Mouse (Mus musculus) liver, postnatal 0 days (tissue): ENCODE measurements around the gene Osbpl3. TPM values are rescaled to one million over a fixed set of nuclear protein-coding genes. Genes with fewer than 3 reads are reported as not detected.

Experiments
- ATAC-seq: fragments of 200-750 bp; cut with Nextera tagmentation; 2 replicates; pipeline ENCODE4 v1.8.0; 2017; ENCODE audit warnings: mild to moderate bottlenecking, moderate library complexity
- DNase-seq: peaks from one replicate; pipeline ENCODE4 v3.0.0-alpha.2; 2016
- H3K27ac ChIP-seq: fragments of 300-500 bp; sonication (generic); 2 replicates; pipeline ENCODE4 v1.5.1; 2014; ENCODE audit warnings: antibody characterized with exemption, moderate library complexity, mild to moderate bottlenecking, low read depth
- H3K27me3 ChIP-seq: fragments of 300-500 bp; sonication (generic); 2 replicates; pipeline ENCODE4 v1.6.1; 2014; ENCODE audit warnings: low read length, control low read depth, mixed read lengths; ENCODE audit not compliant: insufficient read depth
- H3K36me3 ChIP-seq: fragments of 300-500 bp; sonication (generic); replicated peaks from 2 replicates; pipeline ENCODE4 v1.6.1; 2014; ENCODE audit warnings: mild to moderate bottlenecking, control low read depth, low read length, moderate library complexity, mixed read lengths; ENCODE audit not compliant: insufficient read depth
- H3K4me1 ChIP-seq: fragments of 300-500 bp; sonication (generic); 2 replicates; pipeline ENCODE4 v1.6.1; 2014; ENCODE audit warnings: antibody characterized with exemption, mild to moderate bottlenecking, control low read depth; ENCODE audit not compliant: insufficient read depth
- H3K4me2 ChIP-seq: fragments of 300-500 bp; sonication (generic); 2 replicates; pipeline ENCODE4 v1.6.1; 2014; ENCODE audit warnings: low read depth, mild to moderate bottlenecking, low read length, moderate library complexity, mixed read lengths
- H3K4me3 ChIP-seq: fragments of 300-500 bp; sonication (generic); 2 replicates; pipeline ENCODE4 v1.5.1; 2014; ENCODE audit warnings: low read depth, low read length
- H3K9ac ChIP-seq: fragments of 300-500 bp; sonication (generic); replicated peaks from 2 replicates; pipeline ENCODE4 v1.6.1; 2014; ENCODE audit warnings: mild to moderate bottlenecking, moderate library complexity
- H3K9me3 ChIP-seq: fragments of 300-500 bp; sonication (generic); 2 replicates; pipeline ENCODE4 v1.6.1; 2016; ENCODE audit warnings: mild to moderate bottlenecking, control low read depth, low read length, mixed read lengths
- CTCF ChIP-seq: sonication (generic); IDR thresholded peaks from 2 replicates; pipeline ENCODE4 v1.5.1; 2016; ENCODE audit warnings: antibody characterized with exemption, low read depth
- EP300 ChIP-seq: IDR thresholded peaks from 2 replicates; pipeline ENCODE4 v1.6.1; 2016; ENCODE audit warnings: antibody characterized with exemption, low read depth, mild to moderate bottlenecking
- WGBS: fragments of 180-500 bp; shearing (Covaris S2); extraction: QIAGEN DNeasy Blood & Tissue Kit; methylation state at CpG from one replicate; pipeline ENCODE4 v1.1.7; 2014; ENCODE audit not compliant: insufficient replicate concordance; 5-methylcytosine and 5-hydroxymethylcytosine counted together
- polyA plus RNA-seq: library from polyadenylated mRNA; unstranded; fragments of >200 nt; fragmentation: Nextera tagmentation; extraction: Ambion mirVana; gene quantifications from 2 replicates; pipeline ENCODE4 v1.2.1, GENCODE M21; 2015

The Osbpl3 gene
- polyA plus RNA-seq, 1 experiment from 2014 or later: 0.96 TPM

GRCm38 (mm10) chr6:50490519-50490918, 34.5 kb upstream of the Osbpl3 start:
- ATAC-seq (no peak), DNase-seq (no peak)
- H3K4me3 ChIP-seq: no peak overlapping the region
- H3K27ac ChIP-seq: no peak overlapping the region
- 76% methylated on average over 2 of the region's 2 CpGs for WGBS
- no peaks in the 10 kb centered on the region for H3K36me3 ChIP-seq
- H3K9ac ChIP-seq: no peak overlapping the region
- no peaks in the 10 kb centered on the region for H3K4me1 ChIP-seq
- H3K4me2 ChIP-seq: no peak overlapping the region
- TF ChIP-seq CTCF: no peak
- no peak for TF ChIP-seq EP300
- no peaks in the 10 kb centered on the region for H3K27me3 ChIP-seq
- no peaks in the 10 kb centered on the region for H3K9me3 ChIP-seq

- TF ChIP-seq EP300 (no peak), CTCF (no peak)
- ATAC-seq: no peak
- no peak overlapping the region for H3K9ac ChIP-seq
- H3K36me3 ChIP-seq: no peaks in the 10 kb centered on the region
- H3K27ac ChIP-seq: no peak overlapping the region
- no peaks in the 10 kb centered on the region for H3K27me3 ChIP-seq
- no peaks in the 10 kb centered on the region for H3K4me1 ChIP-seq
- no peak overlapping the region for H3K4me2 ChIP-seq
- no peaks in the 10 kb centered on the region for H3K9me3 ChIP-seq
- WGBS: 62% methylated on average over 9 of the region's 9 CpGs
- no peak for DNase-seq
- H3K4me3 ChIP-seq: no peak overlapping the region
These were observed 33.4 kb upstream of the Osbpl3 start for GRCm38 (mm10) chr6:50489380-50489779.

DNA sequence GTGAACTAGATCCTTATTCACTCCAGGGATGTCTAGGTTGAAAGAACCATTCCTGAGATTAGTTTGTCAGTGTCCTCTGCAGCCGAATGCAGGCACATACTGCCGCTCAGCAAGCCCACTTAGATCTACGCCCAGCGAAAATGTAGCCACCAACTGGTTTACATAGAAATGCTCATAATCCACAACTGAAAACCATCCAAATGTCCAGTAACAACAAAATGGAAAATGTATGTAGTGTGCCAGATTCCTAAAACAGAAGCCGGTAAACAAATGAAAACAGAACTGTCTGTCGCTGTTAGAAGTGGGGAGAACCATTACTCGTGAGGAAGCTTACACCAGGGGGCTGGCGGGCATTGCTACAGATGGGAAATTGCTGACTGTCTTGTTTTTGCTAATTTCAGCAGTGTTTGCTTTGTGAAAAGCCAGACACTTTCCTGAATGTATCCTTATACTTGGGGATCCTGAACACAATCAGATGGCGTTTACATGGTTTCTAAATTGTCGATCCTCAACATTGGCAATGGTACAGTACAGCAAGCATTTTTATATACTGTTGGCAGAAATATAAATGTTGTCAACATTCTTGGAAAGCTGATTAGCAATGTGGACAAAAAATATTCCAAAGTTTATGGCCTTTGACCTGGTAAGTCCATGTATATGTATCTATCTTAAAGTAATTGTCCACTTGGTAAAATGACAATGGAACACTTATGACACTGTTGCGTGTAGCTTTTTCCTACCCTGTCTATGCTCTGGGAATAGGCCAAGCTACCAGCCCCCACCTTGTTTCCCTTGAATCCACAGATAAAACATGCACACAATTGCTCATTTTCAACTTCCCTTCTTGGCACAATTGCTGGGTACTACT, 30.3 kb upstream of the Osbpl3 start:
- no peak overlapping the region for H3K9ac ChIP-seq
- no peaks in the 10 kb centered on the region for H3K36me3 ChIP-seq
- TF ChIP-seq EP300 (no peak), CTCF (no peak)
- no peak overlapping the region for H3K4me2 ChIP-seq
- DNase-seq: no peak
- H3K27ac ChIP-seq: no peak overlapping the region
- ATAC-seq: no peak
- H3K4me1 ChIP-seq: no peaks in the 10 kb centered on the region
- H3K27me3 ChIP-seq: no peaks in the 10 kb centered on the region
- no peak overlapping the region for H3K4me3 ChIP-seq
- 84% methylated on average over 11 of the region's 11 CpGs for WGBS
- H3K9me3 ChIP-seq: no peaks in the 10 kb centered on the region

- 72% methylated on average over 3 of the region's 3 CpGs for WGBS
- DNase-seq: no peak
These were observed 27.4 kb upstream of the Osbpl3 start for GRCm38 (mm10) chr6:50483426-50483825.

GRCm38 (mm10) chr6:50481460-50481859, 25.5 kb upstream of the Osbpl3 start:
- TF ChIP-seq CTCF: no peak
- Histone ChIP-seq H3K9ac (no peak overlapping the region), H3K4me3 (no peak overlapping the region), H3K4me2 (no peak overlapping the region), H3K36me3 (no peaks in the 10 kb centered on the region), H3K9me3 (no peaks in the 10 kb centered on the region), H3K27ac (no peak overlapping the region), H3K27me3 (no peaks in the 10 kb centered on the region), H3K4me1 (no peaks in the 10 kb centered on the region)
- DNase-seq (no peak), ATAC-seq (no peak)
- 75% methylated on average over 5 of the region's 5 CpGs for WGBS

More at GRCm38 (mm10) chr6:50483426-50483825, 27.4 kb upstream of the Osbpl3 start:
- H3K9me3 ChIP-seq: no peaks in the 10 kb centered on the region
- ATAC-seq: no peak
- no peak overlapping the region for H3K27ac ChIP-seq
- no peaks in the 10 kb centered on the region for H3K36me3 ChIP-seq
- no peak overlapping the region for H3K9ac ChIP-seq
- no peak for TF ChIP-seq EP300
- TF ChIP-seq CTCF: no peak
- no peaks in the 10 kb centered on the region for H3K27me3 ChIP-seq
- H3K4me1 ChIP-seq: no peaks in the 10 kb centered on the region
- no peak overlapping the region for H3K4me3 ChIP-seq
- no peak overlapping the region for H3K4me2 ChIP-seq

DNA sequence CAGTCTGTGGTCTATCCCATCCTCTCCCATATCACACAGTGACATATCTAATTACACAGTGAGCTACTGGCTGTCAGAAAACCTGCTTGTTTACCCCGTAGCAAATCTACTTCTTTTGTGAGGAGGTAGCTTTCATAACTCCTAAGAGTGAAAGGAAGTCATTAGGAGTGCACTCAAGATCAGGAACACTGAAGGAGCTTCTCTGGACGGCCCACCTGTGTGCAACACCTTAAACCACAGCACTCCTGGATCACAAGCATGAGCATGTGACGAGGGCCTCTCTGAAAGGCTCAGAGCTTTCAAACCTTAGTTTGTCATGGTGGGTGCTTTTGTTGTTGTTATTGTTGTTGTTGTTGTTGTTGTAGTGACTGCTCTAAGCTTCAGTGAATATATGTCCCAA, 10.4 kb upstream of the Osbpl3 start:
- ATAC-seq (no peak), DNase-seq (no peak)
- Histone ChIP-seq H3K4me1 (no peaks in the 10 kb centered on the region), H3K36me3 (no peaks in the 10 kb centered on the region), H3K27ac (no peak overlapping the region), H3K9ac (no peak overlapping the region), H3K4me2 (no peak overlapping the region), H3K9me3 (no peaks in the 10 kb centered on the region), H3K4me3 (no peak overlapping the region), H3K27me3 (no peaks in the 10 kb centered on the region)
- WGBS: 68% methylated on average over 3 of the region's 3 CpGs
- no peak for TF ChIP-seq CTCF
- TF ChIP-seq EP300: no peak
